Mouse (Mus musculus) embryo, embryonic 10 days (tissue): ENCODE results near the gene Cyp2b9.
"Not testable (repeated sequence)": the region's sequence is repeated elsewhere in the genome, so short reads cannot be mapped to it uniquely, and the experiment has no call there.

Experiments
- DNase-seq: peaks from one replicate; pipeline ENCODE4 v3.0.0-alpha.2; 2015; ENCODE audit warnings: low spot score

The Cyp2b9 gene

GRCm38 (mm10) chr7:26173111-26173510 is at the start of gene Cyp2b9:
TSS of gene Cyp2b9 (plus strand) at chr7:26173411.
- not testable (repeated sequence) for DNase-seq

GRCm38 (mm10) chr7:26139623-26140022 is 33.6 kb upstream of the Cyp2b9 start:
- DNase-seq = not testable (repeated sequence)

- not testable (repeated sequence) for DNase-seq
Observed at GRCm38 (mm10) chr7:26143657-26144056, 29.6 kb upstream of the Cyp2b9 start.

GRCm38 (mm10) chr7:26168765-26169536 is 4.3 kb upstream of the Cyp2b9 start:
- DNase-seq = not testable (repeated sequence)

GRCm38 (mm10) chr7:26201083-26201482 is 27.9 kb downstream of the Cyp2b9 start:
- no peak for DNase-seq

GRCm38 (mm10) chr7:26260034-26260433 is 86.8 kb downstream of the Cyp2b9 start, which contains the start of gene Vmn1r184:
TSS of gene Vmn1r184 (plus strand) at chr7:26260334.
- not testable (repeated sequence) for DNase-seq
